Mouse (Mus musculus): ENCODE measurements around the gene Med28. TPM values are rescaled to one million over a fixed set of nuclear protein-coding genes. Genes with fewer than 3 reads are reported as not detected.

The Med28 gene
- not detected in 2 replicates for polyA plus RNA-seq (2012; ENCODE audit: insufficient read depth, insufficient read length, low replicate concordance, missing spikeins)

DNA sequence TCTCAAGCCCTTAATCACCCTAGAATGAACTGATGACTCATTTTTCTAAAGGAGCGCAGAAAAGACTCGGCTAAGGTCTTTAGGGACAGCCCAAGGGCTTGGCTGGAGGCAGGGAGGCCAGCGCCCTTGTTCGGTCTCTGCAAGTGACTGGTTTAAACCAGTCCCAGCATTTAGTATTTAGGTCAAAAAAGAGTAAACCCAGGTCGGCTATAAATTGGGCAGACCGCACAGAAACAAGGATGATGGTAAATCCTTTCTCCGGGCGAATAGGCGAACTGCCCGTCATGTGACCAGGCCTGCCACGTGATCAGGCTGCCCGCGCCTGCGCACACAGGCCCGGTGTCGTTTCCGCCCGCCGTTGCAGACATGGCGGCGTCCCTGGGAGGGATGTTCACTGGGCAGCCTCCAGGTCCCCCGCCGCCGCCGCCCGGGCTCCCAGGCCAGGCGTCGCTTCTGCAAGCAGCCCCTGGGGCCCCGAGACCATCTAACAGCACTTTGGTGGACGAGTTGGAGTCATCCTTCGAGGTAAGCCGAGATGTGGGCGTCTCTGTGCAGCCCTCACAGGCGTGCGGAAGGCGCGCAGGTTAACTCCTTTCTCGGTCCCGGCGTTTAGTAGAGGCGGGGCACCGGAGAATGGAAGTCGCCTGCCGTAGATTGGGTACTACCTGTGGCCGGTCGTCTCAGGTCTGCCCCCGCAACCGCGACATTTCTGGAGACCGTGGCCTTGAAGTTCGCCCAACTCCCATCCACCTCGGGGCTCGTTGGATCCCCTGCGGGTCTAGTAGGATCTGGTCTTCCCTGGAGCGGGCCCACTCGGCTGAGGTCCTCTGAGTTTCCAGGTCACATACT, at the start of gene Med28:
Gene Med28, plus strand, starts transcription at position 270 of the 849 bp plus-strand sequence.
- WGBS: under 1% methylated on average over 56 of the region's 56 CpGs
- peak within 1 kb of the TSS; percentile 97 for H3K4me3 ChIP-seq (ENCODE audit: insufficient read depth, low read depth, low read length)
- H3K27ac ChIP-seq (ENCODE audit: insufficient read depth, low read depth, low read length): peak within 1 kb of the TSS; percentile 88
- H3K4me1 ChIP-seq (ENCODE audit: control insufficient read depth, insufficient read depth, low read length): peaks cover 8% of the 10 kb centered on the region; the same call in 1 of the 2 replicates
- no peak for TF ChIP-seq CTCF (IDR thresholded peaks at IDR 0.05; ENCODE audit: insufficient read depth, low read depth, low read length)
- peak; percentile 91 for TF ChIP-seq POLR2A (IDR thresholded peaks at IDR 0.05; ENCODE audit: insufficient read depth, low read depth, low read length)

DNA sequence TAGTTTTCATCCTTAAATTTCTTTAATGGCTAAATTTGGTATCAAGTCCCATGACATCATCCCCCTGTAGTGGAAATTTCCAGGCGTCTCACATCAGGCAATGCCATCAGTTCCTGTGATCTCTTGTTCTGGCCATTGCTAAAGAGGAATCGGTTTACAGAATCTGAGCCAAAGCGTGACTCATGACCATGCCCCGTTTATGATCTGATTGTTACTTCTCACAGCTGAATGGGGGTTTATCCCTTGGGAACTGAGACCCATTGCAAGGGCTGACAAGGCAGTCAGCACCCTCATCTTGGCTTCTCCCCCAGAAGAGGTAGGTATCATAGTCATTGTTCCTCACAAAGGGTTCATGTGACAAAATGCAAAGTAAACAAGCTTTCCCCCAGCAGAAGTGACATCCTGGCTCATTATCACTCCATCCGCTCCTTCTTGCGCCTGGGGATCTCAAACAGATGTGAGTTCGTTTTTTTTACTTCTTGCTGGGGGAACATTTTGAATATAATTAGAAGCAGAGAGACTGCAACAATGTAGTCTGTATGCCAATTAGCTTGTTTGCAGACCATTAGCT, 47.1 kb upstream of the Med28 start:
- no peak overlapping the region for H3K27ac ChIP-seq (ENCODE audit: insufficient read depth, low read depth, low read length)
- peaks cover 3% of the 10 kb centered on the region for H3K4me1 ChIP-seq (ENCODE audit: control insufficient read depth, insufficient read depth, low read length)
- 18% methylated on average over 7 of the region's 7 CpGs for WGBS
- TF ChIP-seq CTCF (IDR thresholded peaks at IDR 0.05; ENCODE audit: insufficient read depth, low read depth, low read length) (no peak), POLR2A (IDR thresholded peaks at IDR 0.05; ENCODE audit: insufficient read depth, low read depth, low read length) (no peak)
- no peak overlapping the region for H3K4me3 ChIP-seq (ENCODE audit: insufficient read depth, low read depth, low read length)

DNA sequence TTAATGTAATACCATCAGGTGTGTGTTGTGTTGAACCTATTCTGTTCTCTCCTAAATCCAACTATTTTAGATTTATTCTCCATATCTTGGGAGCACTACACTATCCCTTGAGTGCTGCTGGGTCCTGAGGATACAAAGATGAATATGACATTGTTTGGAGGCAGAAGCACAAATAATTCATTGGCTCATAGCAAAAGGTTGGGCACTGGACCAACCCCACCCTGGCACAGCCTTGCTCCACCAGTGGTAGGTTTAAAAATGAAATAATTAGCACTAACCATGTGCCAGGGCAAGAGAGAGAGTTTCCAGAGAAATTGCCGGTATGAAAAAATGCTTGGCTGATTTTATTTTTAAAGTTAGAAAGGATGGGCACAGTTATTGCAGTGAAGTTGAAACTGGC, 46.5 kb upstream of the Med28 start:
- Histone ChIP-seq H3K27ac (ENCODE audit: insufficient read depth, low read depth, low read length) (no peak overlapping the region), H3K4me1 (ENCODE audit: control insufficient read depth, insufficient read depth, low read length) (peaks cover 3% of the 10 kb centered on the region), H3K4me3 (ENCODE audit: insufficient read depth, low read depth, low read length) (no peak overlapping the region)
- 63% methylated on average over 1 of the region's 1 CpGs for WGBS
- TF ChIP-seq POLR2A (IDR thresholded peaks at IDR 0.05; ENCODE audit: insufficient read depth, low read depth, low read length): no peak
- no peak for TF ChIP-seq CTCF (IDR thresholded peaks at IDR 0.05; ENCODE audit: insufficient read depth, low read depth, low read length)

DNA sequence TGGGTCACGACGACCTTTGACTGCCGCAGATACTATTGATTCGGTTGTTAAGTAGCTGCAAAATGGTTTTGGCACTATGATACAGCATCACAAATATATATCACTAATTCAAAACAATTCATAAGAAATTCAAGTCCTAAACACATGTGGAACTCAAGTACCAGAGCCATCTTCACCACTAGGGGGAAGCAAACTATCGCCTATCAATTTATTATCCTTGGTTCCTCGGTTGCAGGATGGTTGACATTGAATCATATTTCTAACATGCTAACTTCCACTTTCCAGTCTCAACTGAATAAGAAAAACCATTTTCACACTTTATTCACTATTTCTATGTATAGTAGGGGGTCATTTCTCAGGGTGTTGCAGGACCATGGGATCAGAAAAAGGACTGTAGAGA, 45.8 kb upstream of the Med28 start:
- H3K27ac ChIP-seq (ENCODE audit: insufficient read depth, low read depth, low read length): no peak overlapping the region

DNA sequence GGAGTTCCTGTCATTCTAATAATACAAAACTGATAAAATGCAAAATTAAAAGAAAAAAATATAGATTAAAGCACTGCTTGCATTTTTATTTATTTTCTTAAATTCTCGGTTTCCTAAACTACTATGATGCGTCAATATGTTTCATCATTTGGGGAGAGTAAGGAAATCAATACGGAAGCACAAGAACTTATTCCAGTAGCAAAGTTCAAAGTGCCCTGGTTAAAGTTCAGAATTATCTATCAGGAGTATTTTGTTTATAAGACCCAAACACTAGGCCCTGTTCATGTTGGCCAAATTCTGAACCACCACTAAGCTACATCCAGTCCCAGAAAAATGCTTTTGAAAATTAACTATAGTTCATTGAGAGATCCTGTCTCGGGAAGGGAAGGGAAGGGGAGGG, 45.3 kb upstream of the Med28 start:
- H3K4me3 ChIP-seq (ENCODE audit: insufficient read depth, low read depth, low read length): no peak overlapping the region
- no peak overlapping the region for H3K27ac ChIP-seq (ENCODE audit: insufficient read depth, low read depth, low read length)
- 80% methylated on average over 3 of the region's 4 CpGs for WGBS
- peaks cover 3% of the 10 kb centered on the region for H3K4me1 ChIP-seq (ENCODE audit: control insufficient read depth, insufficient read depth, low read length)
- TF ChIP-seq CTCF (IDR thresholded peaks at IDR 0.05; ENCODE audit: insufficient read depth, low read depth, low read length) (no peak), POLR2A (IDR thresholded peaks at IDR 0.05; ENCODE audit: insufficient read depth, low read depth, low read length) (no peak)

More for the DNA sequence above, 45.8 kb upstream of the Med28 start:
- WGBS: 25% methylated on average over 6 of the region's 6 CpGs
- no peak overlapping the region for H3K4me3 ChIP-seq (ENCODE audit: insufficient read depth, low read depth, low read length)
- TF ChIP-seq POLR2A (IDR thresholded peaks at IDR 0.05; ENCODE audit: insufficient read depth, low read depth, low read length): no peak
- no peak for TF ChIP-seq CTCF (IDR thresholded peaks at IDR 0.05; ENCODE audit: insufficient read depth, low read depth, low read length)
- peaks cover 3% of the 10 kb centered on the region for H3K4me1 ChIP-seq (ENCODE audit: control insufficient read depth, insufficient read depth, low read length)

DNA sequence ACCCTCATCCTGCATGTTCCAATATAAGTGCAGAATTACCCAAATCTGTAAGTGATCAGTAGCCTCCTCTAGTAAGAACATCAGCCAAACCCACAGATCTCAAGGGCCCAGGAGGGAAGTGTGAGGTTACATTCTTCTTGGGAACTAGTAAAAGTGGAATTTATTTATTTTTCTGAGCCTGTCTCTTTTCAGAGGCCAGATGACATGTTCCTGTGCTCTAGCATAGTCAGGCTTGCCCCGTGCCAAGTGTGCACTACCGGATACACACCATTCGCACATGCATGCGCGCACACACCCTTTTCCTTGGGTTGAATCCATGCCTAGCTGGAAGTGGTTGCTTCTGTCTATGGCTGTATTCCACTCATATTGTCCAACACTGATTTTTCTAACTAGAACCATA, 44.3 kb upstream of the Med28 start:
- TF ChIP-seq CTCF (IDR thresholded peaks at IDR 0.05; ENCODE audit: insufficient read depth, low read depth, low read length) (no peak), POLR2A (IDR thresholded peaks at IDR 0.05; ENCODE audit: insufficient read depth, low read depth, low read length) (no peak)
- Histone ChIP-seq H3K4me1 (ENCODE audit: control insufficient read depth, insufficient read depth, low read length) (peaks cover 3% of the 10 kb centered on the region), H3K27ac (ENCODE audit: insufficient read depth, low read depth, low read length) (no peak overlapping the region), H3K4me3 (ENCODE audit: insufficient read depth, low read depth, low read length) (no peak overlapping the region)
- WGBS: 86% methylated on average over 5 of the region's 5 CpGs

DNA sequence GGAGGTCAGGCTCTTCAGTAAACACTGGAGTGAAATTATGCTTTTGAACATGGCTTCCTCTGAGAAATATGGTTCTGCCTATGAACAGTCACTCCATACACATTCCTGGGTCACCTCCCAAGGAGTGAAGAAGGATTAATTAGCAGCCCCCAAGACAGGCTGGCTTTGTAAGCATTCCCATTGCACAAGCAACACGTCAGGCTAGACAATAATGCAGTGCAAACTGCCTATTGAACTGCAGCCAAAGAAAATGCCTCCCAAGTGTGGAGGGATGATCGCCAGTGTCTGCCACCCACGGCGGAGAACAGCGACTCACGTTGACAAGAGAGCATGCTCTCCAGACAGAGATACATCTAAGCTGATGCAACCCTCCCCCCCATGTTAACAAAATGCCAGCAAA, 43.7 kb upstream of the Med28 start:
- H3K4me1 ChIP-seq (ENCODE audit: control insufficient read depth, insufficient read depth, low read length): peaks cover 3% of the 10 kb centered on the region
- TF ChIP-seq CTCF (IDR thresholded peaks at IDR 0.05; ENCODE audit: insufficient read depth, low read depth, low read length) (no peak), POLR2A (IDR thresholded peaks at IDR 0.05; ENCODE audit: insufficient read depth, low read depth, low read length) (no peak)
- 6% methylated on average over 6 of the region's 6 CpGs for WGBS
- no peak overlapping the region for H3K4me3 ChIP-seq (ENCODE audit: insufficient read depth, low read depth, low read length)
- H3K27ac ChIP-seq (ENCODE audit: insufficient read depth, low read depth, low read length): no peak overlapping the region

DNA sequence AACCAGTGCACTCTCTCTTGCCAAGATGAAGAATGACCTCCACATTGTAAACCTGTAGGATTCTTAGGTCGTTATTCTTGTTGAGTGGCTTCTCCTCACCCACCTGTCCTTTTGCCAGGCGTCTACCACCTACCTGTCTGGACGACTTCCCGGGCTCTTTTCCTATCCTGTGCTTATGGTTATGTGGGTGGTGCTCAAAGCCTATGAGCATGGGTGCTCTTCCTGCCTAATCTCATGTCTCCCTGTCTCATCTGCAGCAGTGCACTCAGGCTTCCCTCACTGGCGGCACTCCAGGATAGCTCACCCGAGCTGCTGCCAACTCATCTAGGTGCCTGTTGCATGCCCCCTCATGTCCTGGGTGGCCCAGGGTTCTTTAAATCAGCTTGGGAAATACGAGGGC, 42.4 kb upstream of the Med28 start:
- H3K27ac ChIP-seq (ENCODE audit: insufficient read depth, low read depth, low read length): no peak overlapping the region
- WGBS: 81% methylated on average over 7 of the region's 7 CpGs
- TF ChIP-seq POLR2A (IDR thresholded peaks at IDR 0.05; ENCODE audit: insufficient read depth, low read depth, low read length): no peak
- TF ChIP-seq CTCF (IDR thresholded peaks at IDR 0.05; ENCODE audit: insufficient read depth, low read depth, low read length): no peak
- no peak overlapping the region for H3K4me3 ChIP-seq (ENCODE audit: insufficient read depth, low read depth, low read length)
- H3K4me1 ChIP-seq (ENCODE audit: control insufficient read depth, insufficient read depth, low read length): peaks cover 3% of the 10 kb centered on the region

DNA sequence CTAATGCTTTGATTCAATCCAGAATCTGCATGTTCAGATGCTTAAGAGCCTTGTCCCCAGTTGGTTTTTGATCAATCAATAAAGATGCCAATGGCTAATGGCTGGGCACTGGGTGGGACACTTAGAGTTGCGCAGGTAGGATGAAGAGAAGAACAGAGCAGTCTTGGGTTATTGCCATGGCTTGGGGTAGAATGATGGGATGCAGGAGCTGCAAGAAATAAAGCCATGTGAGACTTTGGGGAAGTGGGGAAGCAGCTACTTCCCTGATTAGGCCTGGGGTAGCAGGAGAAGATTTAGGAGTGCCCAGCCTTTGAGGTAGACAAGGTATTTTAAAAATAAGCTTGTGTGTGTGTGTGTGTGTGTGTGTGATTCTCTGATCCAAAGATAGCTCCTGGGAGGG, 40.0 kb upstream of the Med28 start:
- H3K4me3 ChIP-seq (ENCODE audit: insufficient read depth, low read depth, low read length): no peak overlapping the region
- 97% methylated on average over 1 of the region's 1 CpGs for WGBS
- peaks cover 3% of the 10 kb centered on the region for H3K4me1 ChIP-seq (ENCODE audit: control insufficient read depth, insufficient read depth, low read length)
- H3K27ac ChIP-seq (ENCODE audit: insufficient read depth, low read depth, low read length): no peak overlapping the region
- TF ChIP-seq POLR2A (IDR thresholded peaks at IDR 0.05; ENCODE audit: insufficient read depth, low read depth, low read length) (no peak), CTCF (IDR thresholded peaks at IDR 0.05; ENCODE audit: insufficient read depth, low read depth, low read length) (no peak)

All from olfactory bulb, adult 2 months (tissue).